Mouse (Mus musculus) midbrain, embryonic 13.5 days (tissue): ENCODE results near the gene Hc. TPM values are rescaled to one million over a fixed set of nuclear protein-coding genes. Genes with fewer than 3 reads are reported as not detected.

Source experiments
- ATAC-seq: fragments of 200-750 bp; cut with Nextera tagmentation; 2 replicates; pipeline ENCODE4 v1.8.0; 2017; ENCODE audit warnings: mild to moderate bottlenecking, moderate TSS enrichment, moderate library complexity
- H3K27ac ChIP-seq: fragments of 300-500 bp; sonication (generic); 2 replicates; pipeline ENCODE4 v1.5.1; 2015; ENCODE audit warnings: inconsistent platforms, mild to moderate bottlenecking, moderate library complexity
- H3K27me3 ChIP-seq: fragments of 300-500 bp; sonication (generic); 2 replicates; pipeline ENCODE4 v1.6.1; 2015; ENCODE audit warnings: mild to moderate bottlenecking, inconsistent platforms
- H3K36me3 ChIP-seq: fragments of 300-500 bp; sonication (generic); 2 replicates; pipeline ENCODE4 v1.6.1; 2015; ENCODE audit warnings: mild to moderate bottlenecking, inconsistent platforms
- H3K4me1 ChIP-seq: fragments of 300-500 bp; sonication (generic); replicated peaks from 2 replicates; pipeline ENCODE4 v1.6.1; 2015; ENCODE audit warnings: inconsistent platforms
- H3K4me2 ChIP-seq: fragments of 300-500 bp; sonication (generic); replicated peaks from 2 replicates; pipeline ENCODE4 v1.6.1; 2015; ENCODE audit warnings: moderate library complexity, mild to moderate bottlenecking, inconsistent platforms
- H3K4me3 ChIP-seq: fragments of 300-500 bp; sonication (generic); replicated peaks from 2 replicates; pipeline ENCODE4 v1.5.1; 2015; ENCODE audit warnings: mild to moderate bottlenecking, inconsistent platforms
- H3K9ac ChIP-seq: fragments of 300-500 bp; sonication (generic); replicated peaks from 2 replicates; pipeline ENCODE4 v1.6.1; 2015; ENCODE audit warnings: mild to moderate bottlenecking, inconsistent platforms
- H3K9me3 ChIP-seq: fragments of 300-500 bp; sonication (generic); 2 replicates; pipeline ENCODE4 v1.6.1; 2016; ENCODE audit warnings: mild to moderate bottlenecking, inconsistent platforms
- WGBS: fragments of 180-500 bp; shearing (Covaris S2); methylation state at CpG from one replicate; pipeline ENCODE4 v1.1.7; 2015; 5-methylcytosine and 5-hydroxymethylcytosine counted together
- polyA plus RNA-seq: library from polyadenylated mRNA; unstranded; fragments of >200 nt; fragmentation: Nextera tagmentation; extraction: Ambion mirVana; gene quantifications from 2 replicates; pipeline ENCODE4 v1.2.1, GENCODE M21; 2015

Gene Hc
- 0.58 and 0.97 TPM in 2 replicates for polyA plus RNA-seq

- Histone ChIP-seq H3K36me3 (no peaks in the 10 kb centered on the region), H3K9ac (no peak within 1 kb of the TSS), H3K27ac (no peak within 1 kb of the TSS), H3K4me3 (no peak within 1 kb of the TSS), H3K4me1 (no peaks in the 10 kb centered on the region), H3K9me3 (no peaks in the 10 kb centered on the region), H3K27me3 (no peaks in the 10 kb centered on the region), H3K4me2 (no peak within 1 kb of the TSS)
- 85% methylated on average over 5 of the region's 5 CpGs for WGBS
- no peak for ATAC-seq
Measured at GRCm38 (mm10) chr2:35061338-35061737, at the start of gene Hc. Gene Hc, minus strand, starts transcription at chr2:35061438.

- no peak overlapping the region for H3K27ac ChIP-seq
- 0 out of 2 replicates have a peak overlapping the region, but pooled peaks have one; percentile 41 for H3K9ac ChIP-seq
- no peaks in the 10 kb centered on the region for H3K36me3 ChIP-seq
- no peaks in the 10 kb centered on the region for H3K9me3 ChIP-seq
- ATAC-seq = no peak
- H3K4me3 ChIP-seq = no peak overlapping the region
- 84% methylated on average over 2 of the region's 2 CpGs for WGBS
- peaks cover 7% of the 10 kb centered on the region for H3K4me1 ChIP-seq
- no peaks in the 10 kb centered on the region for H3K27me3 ChIP-seq
- peak overlapping the region; percentile 71 for H3K4me2 ChIP-seq
Measured at GRCm38 (mm10) chr2:35110521-35110920, 49.3 kb upstream of the Hc start.

DNA sequence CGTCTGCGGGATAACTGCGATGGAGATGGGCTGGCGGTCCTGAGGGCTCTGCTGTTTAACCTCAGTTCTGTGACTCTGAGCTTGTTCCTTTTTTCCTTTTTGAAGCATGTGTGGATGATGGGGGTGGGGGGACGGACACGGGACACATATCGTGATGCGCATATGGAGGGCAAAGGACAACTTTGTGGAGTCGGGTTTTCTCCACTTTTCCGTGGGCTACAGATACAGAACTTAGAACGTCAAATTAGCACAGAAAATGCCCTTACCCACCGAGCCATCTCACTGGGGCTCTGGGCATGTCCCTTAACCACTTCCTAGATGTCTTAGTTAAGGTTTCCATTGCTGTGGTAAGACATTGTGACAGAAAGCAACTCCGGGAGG, 48.7 kb upstream of the Hc start:
- Histone ChIP-seq H3K4me2 (peak overlapping the region; percentile 71), H3K9me3 (no peaks in the 10 kb centered on the region), H3K27me3 (no peaks in the 10 kb centered on the region), H3K4me1 (peaks cover 7% of the 10 kb centered on the region), H3K9ac (peak overlapping the region; percentile 81), H3K4me3 (peak overlapping the region; percentile 80), H3K36me3 (no peaks in the 10 kb centered on the region), H3K27ac (peak overlapping the region; percentile 88)
- WGBS = 2% methylated on average over 13 of the region's 13 CpGs
- no peak for ATAC-seq

GRCm38 (mm10) chr2:35109141-35109923, 48.1 kb upstream of the Hc start, which contains the start of gene Cntrl:
Gene Cntrl, plus strand, starts transcription at chr2:35109492.
- Histone ChIP-seq H3K27me3 (no peaks in the 10 kb centered on the region), H3K27ac (peak within 1 kb of the TSS; percentile 88)
- WGBS = 1% methylated on average over 62 of the region's 62 CpGs

GRCm38 (mm10) chr2:35108712-35109111, 47.5 kb upstream of the Hc start:
- H3K4me3 ChIP-seq = peak overlapping the region; percentile 80
- H3K9ac ChIP-seq = peak overlapping the region; percentile 81
- H3K27me3 ChIP-seq = no peaks in the 10 kb centered on the region
- peak; percentile 68 for ATAC-seq
- WGBS = 32% methylated on average over 3 of the region's 3 CpGs
- H3K36me3 ChIP-seq = no peaks in the 10 kb centered on the region
- H3K4me2 ChIP-seq = peak overlapping the region; percentile 71
- peak overlapping the region; percentile 88 for H3K27ac ChIP-seq
- no peaks in the 10 kb centered on the region for H3K9me3 ChIP-seq
- H3K4me1 ChIP-seq = peaks cover 7% of the 10 kb centered on the region

More at GRCm38 (mm10) chr2:35109141-35109923, 48.1 kb upstream of the Hc start, which contains the start of gene Cntrl:
- Histone ChIP-seq H3K4me1 (peaks cover 7% of the 10 kb centered on the region), H3K36me3 (no peaks in the 10 kb centered on the region), H3K9me3 (no peaks in the 10 kb centered on the region), H3K4me3 (peak within 1 kb of the TSS; percentile 80), H3K4me2 (peak within 1 kb of the TSS; percentile 71), H3K9ac (peak within 1 kb of the TSS; percentile 81)
- peak; percentile 97 for ATAC-seq

GRCm38 (mm10) chr2:35107984-35108635, 46.9 kb upstream of the Hc start:
- ATAC-seq = no peak
- Histone ChIP-seq H3K4me3 (no peak overlapping the region), H3K27ac (no peak overlapping the region), H3K4me2 (no peak overlapping the region), H3K4me1 (peaks cover 7% of the 10 kb centered on the region), H3K36me3 (no peaks in the 10 kb centered on the region), H3K27me3 (no peaks in the 10 kb centered on the region), H3K9ac (no peak overlapping the region), H3K9me3 (no peaks in the 10 kb centered on the region)
- 56% methylated on average over 5 of the region's 5 CpGs for WGBS

DNA sequence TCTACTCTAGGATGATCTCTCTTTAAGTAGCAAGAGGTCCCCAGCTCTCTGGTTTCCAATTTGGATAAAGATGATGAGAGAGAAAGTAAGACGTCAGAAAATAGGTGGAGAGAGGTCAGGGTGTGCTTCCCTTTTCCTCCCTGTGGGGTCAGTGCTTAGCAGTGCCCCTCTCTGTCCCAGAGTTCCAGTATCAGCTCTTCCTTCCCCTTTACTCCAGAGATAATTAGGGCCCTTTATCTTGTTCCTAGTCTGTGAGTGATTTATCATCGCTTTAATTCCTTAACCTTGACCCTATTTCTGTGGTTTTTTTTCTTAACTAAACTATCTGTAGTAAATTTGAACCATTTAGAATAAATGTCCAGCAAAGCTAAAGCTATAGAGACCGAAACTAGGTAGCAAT, 43.6 kb upstream of the Hc start:
- WGBS = 68% methylated on average over 3 of the region's 3 CpGs
- ATAC-seq = no peak
- Histone ChIP-seq H3K4me2 (no peak overlapping the region), H3K36me3 (no peaks in the 10 kb centered on the region), H3K27me3 (no peaks in the 10 kb centered on the region), H3K9ac (no peak overlapping the region), H3K9me3 (no peaks in the 10 kb centered on the region), H3K4me1 (peaks cover under 1% of the 10 kb centered on the region), H3K27ac (no peak overlapping the region), H3K4me3 (no peak overlapping the region)

DNA sequence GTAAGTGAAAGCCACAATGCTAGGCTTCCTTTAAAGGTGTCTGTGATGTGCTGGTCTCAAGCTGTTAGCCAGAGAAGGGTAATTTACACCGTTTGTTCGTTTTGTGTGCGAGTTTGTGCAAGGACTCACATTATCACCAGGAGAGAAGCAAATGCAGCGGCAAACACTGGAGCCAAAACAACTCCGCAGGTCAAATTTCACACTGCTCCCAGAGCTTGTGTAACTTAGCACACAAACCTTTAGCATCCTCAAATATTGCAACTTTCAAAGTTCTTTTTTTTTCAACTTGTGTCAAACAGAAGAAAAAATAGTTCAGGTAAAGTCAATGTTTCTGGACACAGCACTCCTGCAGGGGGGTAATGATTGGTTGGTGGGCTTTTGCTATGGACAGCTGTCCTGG, 42.3 kb upstream of the Hc start:
- Histone ChIP-seq H3K9ac (no peak overlapping the region), H3K27ac (no peak overlapping the region), H3K36me3 (no peaks in the 10 kb centered on the region), H3K4me3 (no peak overlapping the region), H3K27me3 (no peaks in the 10 kb centered on the region), H3K9me3 (no peaks in the 10 kb centered on the region), H3K4me1 (no peaks in the 10 kb centered on the region), H3K4me2 (no peak overlapping the region)
- no peak for ATAC-seq
- WGBS = 79% methylated on average over 5 of the region's 5 CpGs

GRCm38 (mm10) chr2:35102777-35103176, 41.5 kb upstream of the Hc start:
- no peaks in the 10 kb centered on the region for H3K36me3 ChIP-seq
- H3K27ac ChIP-seq = no peak overlapping the region
- H3K4me3 ChIP-seq = no peak overlapping the region
- no peaks in the 10 kb centered on the region for H3K9me3 ChIP-seq
- ATAC-seq = no peak
- no peak overlapping the region for H3K9ac ChIP-seq
- H3K4me1 ChIP-seq = no peaks in the 10 kb centered on the region
- H3K27me3 ChIP-seq = no peaks in the 10 kb centered on the region
- no peak overlapping the region for H3K4me2 ChIP-seq

DNA sequence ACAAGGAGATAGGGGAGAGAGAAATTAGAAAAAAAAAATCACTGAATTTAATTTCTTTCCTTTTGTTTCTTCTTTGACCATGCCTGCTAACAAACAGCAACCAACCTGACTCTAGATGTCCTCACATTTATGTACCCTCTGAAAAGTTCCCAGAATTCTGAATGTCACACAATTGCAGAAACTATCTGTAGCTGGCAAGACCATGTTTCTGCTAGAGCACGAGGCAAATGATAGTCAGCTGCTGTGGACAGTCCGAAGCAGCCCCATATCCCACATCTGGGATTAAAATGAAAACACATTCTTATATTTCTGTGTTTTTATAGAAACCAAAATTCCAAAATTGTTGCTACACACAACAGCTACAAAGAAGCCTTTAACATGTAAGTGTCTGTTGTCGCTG, 40.2 kb upstream of the Hc start, which contains the start of gene AI182371:
AI182371 (minus strand) TSS at position 101 of the 400 bp plus-strand sequence.
- no peaks in the 10 kb centered on the region for H3K9me3 ChIP-seq
- H3K27ac ChIP-seq = no peak within 1 kb of the TSS
- no peaks in the 10 kb centered on the region for H3K27me3 ChIP-seq
- H3K4me1 ChIP-seq = no peaks in the 10 kb centered on the region
- H3K36me3 ChIP-seq = no peaks in the 10 kb centered on the region
- H3K4me3 ChIP-seq = no peak within 1 kb of the TSS
- whole genome bisulfite sequencing = 90% methylated on average over 3 of the region's 3 CpGs
- H3K9ac ChIP-seq = no peak within 1 kb of the TSS
- ATAC-seq = no peak
- H3K4me2 ChIP-seq = no peak within 1 kb of the TSS

- Histone ChIP-seq H3K9me3 (no peaks in the 10 kb centered on the region), H3K36me3 (no peaks in the 10 kb centered on the region), H3K27me3 (no peaks in the 10 kb centered on the region), H3K27ac (no peak overlapping the region), H3K4me3 (no peak overlapping the region), H3K9ac (no peak overlapping the region), H3K4me2 (no peak overlapping the region), H3K4me1 (no peaks in the 10 kb centered on the region)
- WGBS = 90% methylated on average over 6 of the region's 6 CpGs
- no peak for ATAC-seq
Measured at GRCm38 (mm10) chr2:35100529-35100928, 39.3 kb upstream of the Hc start.

GRCm38 (mm10) chr2:35087418-35087817, 26.2 kb upstream of the Hc start:
- Histone ChIP-seq H3K36me3 (no peaks in the 10 kb centered on the region), H3K4me2 (no peak overlapping the region), H3K27me3 (no peaks in the 10 kb centered on the region), H3K27ac (no peak overlapping the region), H3K9me3 (no peaks in the 10 kb centered on the region), H3K4me3 (no peak overlapping the region), H3K4me1 (no peaks in the 10 kb centered on the region), H3K9ac (no peak overlapping the region)
- 82% methylated on average over 4 of the region's 4 CpGs for WGBS
- no peak for ATAC-seq
